Mouse (Mus musculus) G1E (cell line): ENCODE measurements around the gene Tbx3.

ENCODE experiments used
- CTCF ChIP-seq: IDR thresholded peaks from 2 replicates; pipeline ENCODE4 v1.5.1; 2012; ENCODE audit warnings: low read depth, low read length, inconsistent platforms, mixed read lengths
- GATA1 ChIP-seq: IDR thresholded peaks from 2 replicates; pipeline ENCODE4 v1.6.1; 2012; ENCODE audit warnings: borderline replicate concordance, low read length, inconsistent platforms, mixed read lengths
- POLR2AphosphoS5 ChIP-seq: IDR thresholded peaks from 2 replicates; pipeline ENCODE4 v1.6.1; 2012; ENCODE audit warnings: low read depth, low read length, inconsistent platforms; ENCODE audit not compliant: insufficient replicate concordance
- TAL1 ChIP-seq: conservative IDR thresholded peaks from 2 replicates; pipeline ENCODE4 v1.6.1; 2012; ENCODE audit warnings: low read depth, low read length, inconsistent platforms, mixed read lengths

DNA sequence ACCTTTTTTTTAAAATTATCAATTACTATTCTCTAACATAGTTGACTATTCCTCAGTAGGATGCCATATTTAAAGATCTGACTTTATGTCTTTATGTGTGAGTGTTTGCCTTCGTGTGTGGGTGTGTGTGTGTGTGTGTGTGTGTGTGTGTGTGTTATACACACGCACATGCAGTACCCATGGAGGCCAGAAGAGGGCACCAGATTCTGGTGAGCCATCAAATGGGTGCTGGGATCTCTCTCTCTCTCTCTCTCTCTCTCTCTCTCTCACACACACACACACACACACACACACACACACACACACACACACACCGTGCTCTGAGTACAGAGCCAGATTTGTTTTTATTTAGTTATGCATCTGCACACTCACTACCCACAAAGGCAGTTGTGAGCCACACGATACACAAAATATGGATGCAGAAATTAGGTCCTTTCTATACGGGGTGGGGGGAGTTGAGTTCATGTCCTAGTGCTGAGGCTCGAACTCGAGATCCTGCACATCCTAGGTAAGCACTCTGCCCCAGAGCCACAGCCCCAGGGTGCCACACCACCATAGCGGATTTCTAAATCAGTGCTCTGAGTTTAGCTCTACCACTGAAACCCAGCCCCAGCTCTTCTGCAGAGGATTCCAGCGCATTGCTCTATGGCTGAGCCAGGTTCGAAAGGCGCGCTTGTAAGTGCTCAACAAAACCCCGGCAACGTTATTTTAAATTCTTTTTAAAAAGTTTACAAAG, 38.5 kb downstream of the Tbx3 start:
- TF ChIP-seq CTCF (no peak), GATA1 (no peak), POLR2AphosphoS5 (no peak), TAL1 (no peak)
